Mouse (Mus musculus) midbrain, postnatal 0 days (tissue): ENCODE results near the gene Atp5l. TPM values are rescaled to one million over a fixed set of nuclear protein-coding genes. Genes with fewer than 3 reads are reported as not detected.

Experiments
- ATAC-seq: fragments of 200-750 bp; cut with Nextera tagmentation; 2 replicates; pipeline ENCODE4 v1.8.0; 2017; ENCODE audit warnings: moderate number of reproducible peaks, mild to moderate bottlenecking, moderate TSS enrichment, moderate library complexity; ENCODE audit not compliant: low FRiP score
- DNase-seq: peaks from one replicate; pipeline ENCODE4 v3.0.0-alpha.2; 2015; ENCODE audit warnings: low spot score
- H3K27ac ChIP-seq: fragments of 300-500 bp; sonication (generic); 2 replicates; pipeline ENCODE4 v1.5.1; 2014; ENCODE audit warnings: low read depth, mild to moderate bottlenecking, low read length, mixed read lengths
- H3K27me3 ChIP-seq: fragments of 300-500 bp; sonication (generic); 2 replicates; pipeline ENCODE4 v1.6.1; 2014; ENCODE audit warnings: low read length, control low read depth, mixed read lengths; ENCODE audit not compliant: insufficient read depth
- H3K36me3 ChIP-seq: fragments of 300-500 bp; sonication (generic); 2 replicates; pipeline ENCODE4 v1.6.1; 2014; ENCODE audit warnings: low read length, control low read depth, mixed read lengths; ENCODE audit not compliant: insufficient read depth
- H3K4me1 ChIP-seq: fragments of 300-500 bp; sonication (generic); 2 replicates; pipeline ENCODE4 v1.6.1; 2014; ENCODE audit warnings: mild to moderate bottlenecking, control low read depth, antibody characterized with exemption, low read length, mixed read lengths; ENCODE audit not compliant: insufficient read depth
- H3K4me2 ChIP-seq: fragments of 300-500 bp; sonication (generic); 2 replicates; pipeline ENCODE4 v1.6.1; 2014; ENCODE audit warnings: low read depth, mild to moderate bottlenecking, low read length, mixed read lengths; ENCODE audit not compliant: poor library complexity, severe bottlenecking
- H3K4me3 ChIP-seq: fragments of 300-500 bp; sonication (generic); 2 replicates; pipeline ENCODE4 v1.5.1; 2014; ENCODE audit warnings: low read depth, mild to moderate bottlenecking, low read length, moderate library complexity
- H3K9ac ChIP-seq: fragments of 300-500 bp; sonication (generic); replicated peaks from 2 replicates; pipeline ENCODE4 v1.6.1; 2014; ENCODE audit warnings: mild to moderate bottlenecking, low read length, moderate library complexity, mixed read lengths; ENCODE audit not compliant: poor library complexity, severe bottlenecking
- H3K9me3 ChIP-seq: fragments of 300-500 bp; sonication (generic); 2 replicates; pipeline ENCODE4 v1.6.1; 2016; ENCODE audit warnings: low read length, control low read depth
- CTCF ChIP-seq: IDR thresholded peaks from 2 replicates; pipeline ENCODE4 v1.5.1; 2016; ENCODE audit warnings: antibody characterized with exemption, mild to moderate bottlenecking
- WGBS: fragments of 180-500 bp; shearing (Covaris S2); extraction: QIAGEN DNeasy Blood & Tissue Kit; methylation state at CpG from one replicate; pipeline ENCODE4 v1.1.7; 2014; 5-methylcytosine and 5-hydroxymethylcytosine counted together
- polyA plus RNA-seq: library from polyadenylated mRNA; unstranded; fragments of >200 nt; fragmentation: Nextera tagmentation; extraction: Ambion mirVana; gene quantifications from 2 replicates; pipeline ENCODE4 v1.2.1, GENCODE M21; 2015
- total RNA-seq: library from RNA; depleted of rRNA; stranded (reverse); fragments of >200 nt; gene quantifications from 2 replicates; pipeline ENCODE4 v1.2.3, GENCODE M21; 2014

Atp5l gene
- total and polyA plus RNA-seq, 2 experiments from 2014 or later = 253 to 874 TPM

GRCm38 (mm10) chr9:44965126-44965832, 44.7 kb upstream of the Atp5l start, which contains the start of gene Ube4a:
TSS of gene Ube4a (minus strand) at chr9:44965600.
- H3K4me1 ChIP-seq = peaks cover 6% of the 10 kb centered on the region; the same call in 1 of the 2 replicates
- ATAC-seq = peak; percentile 96
- TF ChIP-seq CTCF = no peak
- H3K36me3 ChIP-seq = peaks cover 4% of the 10 kb centered on the region; the same call in 1 of the 2 replicates
- under 1% methylated on average over 39 of the region's 39 CpGs for WGBS
- H3K4me2 ChIP-seq = peak within 1 kb of the TSS; percentile 71
- no peaks in the 10 kb centered on the region for H3K9me3 ChIP-seq
- peak within 1 kb of the TSS; percentile 76 for H3K4me3 ChIP-seq
- H3K27me3 ChIP-seq = no peaks in the 10 kb centered on the region
- peak within 1 kb of the TSS; percentile 70 for H3K27ac ChIP-seq
- peak within 1 kb of the TSS; percentile 74 for H3K9ac ChIP-seq
- peak; percentile 99 for DNase-seq

DNA sequence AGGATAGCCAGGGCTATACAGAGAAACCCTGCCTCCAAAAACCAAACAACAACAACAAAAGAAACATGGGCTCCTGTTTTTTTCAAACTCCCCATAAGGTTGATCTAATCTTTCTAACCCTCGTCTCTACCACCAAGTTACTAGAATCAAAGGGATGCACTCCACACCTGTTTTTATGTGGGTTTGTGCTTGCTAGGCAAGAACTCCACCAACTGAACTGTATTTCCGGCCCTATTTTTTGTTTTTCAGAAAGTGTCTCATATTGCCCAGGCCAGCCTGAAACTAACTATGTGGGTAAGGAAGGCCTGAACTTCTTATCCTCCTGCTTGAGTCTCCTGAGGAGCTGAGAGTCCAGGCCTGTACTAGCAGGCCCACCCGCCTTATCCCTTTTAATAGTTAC, 33.9 kb upstream of the Atp5l start:
- WGBS = 96% methylated on average over 3 of the region's 3 CpGs
- peaks cover 60% of the 10 kb centered on the region for H3K36me3 ChIP-seq

GRCm38 (mm10) chr9:44947836-44948235, 27.3 kb upstream of the Atp5l start:
- DNase-seq (no peak), ATAC-seq (no peak)
- Histone ChIP-seq H3K36me3 (peaks cover 83% of the 10 kb centered on the region), H3K4me2 (no peak overlapping the region), H3K9ac (no peak overlapping the region), H3K9me3 (no peaks in the 10 kb centered on the region), H3K27ac (no peak overlapping the region), H3K4me1 (no peaks in the 10 kb centered on the region), H3K4me3 (no peak overlapping the region), H3K27me3 (no peaks in the 10 kb centered on the region)
- no peak for TF ChIP-seq CTCF
- WGBS = 82% methylated on average over 5 of the region's 5 CpGs

More for the DNA sequence above, 33.9 kb upstream of the Atp5l start:
- TF ChIP-seq CTCF = no peak
- no peak for DNase-seq
- H3K4me1 ChIP-seq = no peaks in the 10 kb centered on the region
- ATAC-seq = no peak
- H3K4me3 ChIP-seq = no peak overlapping the region
- no peaks in the 10 kb centered on the region for H3K9me3 ChIP-seq
- H3K4me2 ChIP-seq = no peak overlapping the region
- no peaks in the 10 kb centered on the region for H3K27me3 ChIP-seq
- H3K9ac ChIP-seq = no peak overlapping the region
- H3K27ac ChIP-seq = no peak overlapping the region

DNA sequence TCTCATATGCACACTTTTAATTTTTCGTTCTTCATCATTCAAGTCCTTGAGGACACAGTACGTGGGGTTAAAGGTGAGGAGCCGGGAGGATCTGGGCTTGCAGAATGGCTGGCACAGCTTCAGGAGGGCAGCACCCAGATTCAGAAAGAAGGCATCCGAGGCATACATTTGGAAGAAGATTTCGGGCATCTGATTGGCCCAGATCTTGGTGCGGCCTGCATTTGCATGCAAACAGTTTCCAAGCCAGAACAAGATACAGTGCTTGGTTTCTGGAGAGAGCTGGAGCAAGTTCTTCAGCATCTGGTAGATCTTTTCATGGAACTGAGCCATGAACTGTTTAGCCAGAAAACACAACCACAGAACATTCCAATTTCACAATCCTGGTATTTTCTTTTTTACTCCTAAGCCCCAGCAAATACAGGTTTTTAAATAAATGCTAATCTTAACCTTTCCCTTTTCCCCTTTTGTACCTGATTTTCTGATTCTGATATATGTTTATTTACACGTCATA, 25.7 kb upstream of the Atp5l start:
- no peak for ATAC-seq
- H3K27ac ChIP-seq = no peak overlapping the region
- WGBS = 96% methylated on average over 7 of the region's 7 CpGs

GRCm38 (mm10) chr9:44942421-44942820, 21.9 kb upstream of the Atp5l start:
- Histone ChIP-seq H3K4me3 (no peak overlapping the region), H3K36me3 (peaks cover 76% of the 10 kb centered on the region), H3K9ac (no peak overlapping the region), H3K27me3 (no peaks in the 10 kb centered on the region), H3K4me2 (no peak overlapping the region), H3K27ac (no peak overlapping the region), H3K9me3 (no peaks in the 10 kb centered on the region), H3K4me1 (no peaks in the 10 kb centered on the region)
- no peak for TF ChIP-seq CTCF
- 96% methylated on average over 4 of the region's 4 CpGs for WGBS
- no peak for DNase-seq
- no peak for ATAC-seq

More for the DNA sequence above, 25.7 kb upstream of the Atp5l start:
- Histone ChIP-seq H3K9me3 (no peaks in the 10 kb centered on the region), H3K4me3 (no peak overlapping the region), H3K36me3 (peaks cover 85% of the 10 kb centered on the region), H3K27me3 (no peaks in the 10 kb centered on the region), H3K9ac (no peak overlapping the region), H3K4me2 (no peak overlapping the region), H3K4me1 (no peaks in the 10 kb centered on the region)
- DNase-seq = no peak
- no peak for TF ChIP-seq CTCF

GRCm38 (mm10) chr9:44941756-44942155, 21.2 kb upstream of the Atp5l start:
- DNase-seq (no peak), ATAC-seq (no peak)
- TF ChIP-seq CTCF = no peak
- Histone ChIP-seq H3K4me3 (no peak overlapping the region), H3K36me3 (peaks cover 76% of the 10 kb centered on the region), H3K27me3 (no peaks in the 10 kb centered on the region), H3K9me3 (no peaks in the 10 kb centered on the region), H3K27ac (no peak overlapping the region), H3K4me1 (no peaks in the 10 kb centered on the region), H3K9ac (no peak overlapping the region), H3K4me2 (no peak overlapping the region)
- WGBS = 91% methylated on average over 4 of the region's 4 CpGs
